Mouse (Mus musculus) CH12.LX (cell line): ENCODE results near the gene Olfr411. TPM values are rescaled to one million over a fixed set of nuclear protein-coding genes. Genes with fewer than 3 reads are reported as not detected.

Experiments used
- DNase-seq: peaks from one replicate; pipeline ENCODE4 v3.0.0-alpha.2; 2013; ENCODE audit errors: extremely low read depth
- H3K27ac ChIP-seq: 2 replicates; pipeline ENCODE4 v1.5.1; 2012; ENCODE audit warnings: low read depth, mild to moderate bottlenecking, control low read depth, moderate library complexity; ENCODE audit not compliant: insufficient read depth
- H3K27me3 ChIP-seq: replicated peaks from 2 replicates; pipeline ENCODE3; 2012; ENCODE audit warnings: inconsistent platforms
- H3K36me3 ChIP-seq, 2 experiments: replicated peaks in 1 of 2; 2 replicates each; pipeline versions ENCODE3 to v1.6.1; 2012; ENCODE audit warnings: inconsistent platforms in 1 of 2, low read length in 1 of 2, mild to moderate bottlenecking in 1 of 2, mixed read lengths in 1 of 2, moderate library complexity in 1 of 2; ENCODE audit not compliant: control insufficient read depth in 1 of 2, insufficient read depth in 1 of 2
- H3K4me1 ChIP-seq, 2 experiments: 2 replicates each; pipeline ENCODE4 v1.6.1; 2012; ENCODE audit warnings: inconsistent platforms in 1 of 2, moderate library complexity in 1 of 2; ENCODE audit not compliant: insufficient read depth in 2 of 2, control insufficient read depth in 1 of 2
- H3K4me2 ChIP-seq: 2 replicates; pipeline ENCODE4 v1.6.1; 2012; ENCODE audit warnings: low read depth, mild to moderate bottlenecking, control low read depth; ENCODE audit not compliant: poor library complexity, insufficient read depth, severe bottlenecking
- H3K4me3 ChIP-seq, 3 experiments: fragments of 150-350 bp in 1 of 3; sonication (generic) in 1 of 3; replicated peaks in 1 of 3; 2 replicates each; pipeline versions ENCODE3 to v1.5.1; 2011 to 2012; ENCODE audit warnings: low read depth in 2 of 3, low read length in 2 of 3, mild to moderate bottlenecking in 2 of 3, moderate library complexity in 2 of 3, control low read depth in 1 of 3, improper control_type of control experiment in 1 of 3, inconsistent platforms in 1 of 3, mixed read lengths in 1 of 3; ENCODE audit not compliant: poor library complexity in 1 of 3
- H3K79me2 ChIP-seq: replicated peaks from 2 replicates; pipeline ENCODE4 v1.6.1; 2012; ENCODE audit warnings: mild to moderate bottlenecking, moderate library complexity; ENCODE audit not compliant: control insufficient read depth, poor library complexity, insufficient read depth, severe bottlenecking; ENCODE audit errors: extremely low read depth
- H3K9ac ChIP-seq: 2 replicates; pipeline ENCODE4 v1.6.1; 2012; ENCODE audit warnings: low read depth, mild to moderate bottlenecking, control low read depth, moderate library complexity; ENCODE audit not compliant: insufficient read depth
- H3K9me3 ChIP-seq: replicated peaks from 2 replicates; pipeline ENCODE3; 2012; ENCODE audit warnings: low read length, inconsistent platforms, mixed read lengths
- BHLHE40 ChIP-seq: IDR thresholded peaks from 2 replicates; pipeline ENCODE4 v1.6.1; 2011; ENCODE audit warnings: mild to moderate bottlenecking, low read depth, low read length, improper control_type of control experiment
- CHD1 ChIP-seq: IDR thresholded peaks from 2 replicates; pipeline ENCODE4 v1.6.1; 2012; ENCODE audit warnings: low read depth, low read length, improper control_type of control experiment, inconsistent platforms
- CHD2 ChIP-seq: IDR thresholded peaks from 2 replicates; pipeline ENCODE4 v1.6.1; 2011; ENCODE audit warnings: low read length, improper control_type of control experiment
- E2F4 ChIP-seq: IDR thresholded peaks from 2 replicates; pipeline ENCODE4 v1.6.1; 2011; ENCODE audit warnings: low read depth, low read length, improper control_type of control experiment; ENCODE audit not compliant: insufficient replicate concordance
- ELF1 ChIP-seq: IDR thresholded peaks from 2 replicates; pipeline ENCODE4 v1.6.1; 2014; ENCODE audit warnings: low read depth, mild to moderate bottlenecking, inconsistent platforms, low read length, improper control_type of control experiment
- HCFC1 ChIP-seq: IDR thresholded peaks from 2 replicates; pipeline ENCODE4 v1.6.1; 2012; ENCODE audit warnings: low read depth, mild to moderate bottlenecking, inconsistent platforms, low read length, improper control_type of control experiment
- IRF4 ChIP-seq: IDR thresholded peaks from 2 replicates; pipeline ENCODE4 v1.6.1; 2014; ENCODE audit warnings: low read depth, mild to moderate bottlenecking, inconsistent platforms, low read length, improper control_type of control experiment
- MAX ChIP-seq: IDR thresholded peaks from 2 replicates; pipeline ENCODE4 v1.6.1; 2011; ENCODE audit warnings: low read length, improper control_type of control experiment
- MAZ ChIP-seq: IDR thresholded peaks from 2 replicates; pipeline ENCODE4 v1.6.1; 2012; ENCODE audit warnings: low read depth, mild to moderate bottlenecking, inconsistent platforms, low read length, improper control_type of control experiment, moderate library complexity
- MEF2A ChIP-seq: IDR thresholded peaks from 2 replicates; pipeline ENCODE4 v1.6.1; 2014; ENCODE audit warnings: low read depth, mild to moderate bottlenecking, inconsistent platforms, low read length, improper control_type of control experiment, borderline replicate concordance
- NELFE ChIP-seq: IDR thresholded peaks from 2 replicates; pipeline ENCODE4 v1.6.1; 2011; ENCODE audit warnings: low read depth, low read length, improper control_type of control experiment
- POLR2A ChIP-seq: IDR thresholded peaks from 2 replicates; pipeline ENCODE4 v1.6.1; 2011; ENCODE audit warnings: low read depth, mild to moderate bottlenecking, improper control_type of control experiment, low read length
- POLR2AphosphoS2 ChIP-seq: IDR thresholded peaks from 2 replicates; pipeline ENCODE4 v1.6.1; 2011; ENCODE audit warnings: low read depth, low read length, improper control_type of control experiment
- RAD21 ChIP-seq: IDR thresholded peaks from 2 replicates; pipeline ENCODE4 v1.6.1; 2011; ENCODE audit warnings: low read depth, mild to moderate bottlenecking, low read length, improper control_type of control experiment, moderate library complexity
- SMC3 ChIP-seq: IDR thresholded peaks from 2 replicates; pipeline ENCODE4 v1.6.1; 2011; ENCODE audit warnings: low read depth, low read length, improper control_type of control experiment
- USF2 ChIP-seq: conservative IDR thresholded peaks from 2 replicates; pipeline ENCODE4 v1.6.1; 2011; ENCODE audit warnings: low read depth, low read length, improper control_type of control experiment
- dilution Hi-C: fragments of 300-500 bp; cut with MboI; formaldehyde crosslinking; loops from 2 replicates; pipeline ENCODE4 v1.14.3; 2020; ENCODE audit warnings: low sequenced_read_pairs; ENCODE audit not compliant: extremely low pct_unique_long_range_greater_than_20kb, extremely low pct_ligation_motif_present
- in situ Hi-C: fragments of 300-500 bp; cut with MboI; formaldehyde crosslinking; loops from 3 replicates; pipeline ENCODE4 v1.14.3; 2019; ENCODE audit warnings: low sequenced_read_pairs, low pct_ligation_motif_present, low pct_unique_long_range_greater_than_20kb, mixed read lengths
- polyA plus RNA-seq: library from polyadenylated mRNA; unstranded; fragments of >175 nt; gene quantifications from 2 replicates; pipeline ENCODE4 v1.2.1, GENCODE M21; 2012; ENCODE audit warnings: low read depth; ENCODE audit not compliant: insufficient read length
- total RNA-seq, 2 experiments: library from RNA; depleted of rRNA; stranded (reverse); fragments of 300-350 nt in 1 of 2; fragments of >200 nt in 1 of 2; gene quantifications; 2 replicates each; pipeline ENCODE4 v1.2.3; 2012 to 2014

Gene Olfr411
- total and polyA plus RNA-seq, 3 experiments = not detected

DNA sequence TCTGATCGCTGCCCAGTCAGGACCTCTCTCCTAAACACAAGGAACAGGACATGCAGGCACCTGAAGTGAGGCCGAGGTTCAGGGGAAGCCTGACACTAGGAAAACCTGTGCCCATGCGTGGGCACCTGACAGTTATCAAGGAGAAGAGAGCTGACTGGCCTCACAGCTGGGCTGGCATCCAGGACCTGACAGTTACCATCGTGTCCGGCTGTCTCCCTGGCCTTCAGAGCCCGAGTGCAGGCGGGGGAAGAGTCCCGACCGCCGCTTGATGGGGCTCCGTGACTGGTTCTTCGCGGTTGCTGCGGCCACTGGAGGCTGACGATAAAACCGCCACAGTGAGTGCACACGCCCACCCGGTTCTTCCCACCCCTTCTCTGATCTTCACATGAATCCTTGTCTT lies 43.1 kb upstream of the Olfr411 start:
- Histone ChIP-seq H3K4me2 (no peak overlapping the region), H3K4me3 (no peak overlapping the region), H3K36me3 (peaks cover 93 to 97% of the 10 kb centered on the region in 2 experiments), H3K4me1 (no peaks in the 10 kb centered on the region), H3K9ac (no peak overlapping the region), H3K27ac (no peak overlapping the region), H3K9me3 (no peaks in the 10 kb centered on the region), H3K27me3 (no peaks in the 10 kb centered on the region), H3K79me2 (no peaks in the 10 kb centered on the region)
- dilution Hi-C loops (no loop called here), in situ Hi-C loops (loop anchor here (10.0 to 25.0 kb wide), 2 partner anchors 129 to 442 kb away; partner anchors contain the start of gene Mnt)
- TF ChIP-seq SMC3 (no peak), MEF2A (no peak)
- no peak for DNase-seq

- Histone ChIP-seq H3K9me3 (no peaks in the 10 kb centered on the region), H3K4me2 (no peak overlapping the region), H3K4me1 (no peaks in the 10 kb centered on the region), H3K27me3 (no peaks in the 10 kb centered on the region), H3K4me3 (no peak overlapping the region)
- DNase-seq = no peak
- no peak for TF ChIP-seq NELFE
- TF ChIP-seq E2F4 = no peak
- no peak for TF ChIP-seq POLR2A
- no peak for TF ChIP-seq HCFC1
- TF ChIP-seq CHD1 = no peak
- no peak for TF ChIP-seq MAZ
- no peak for TF ChIP-seq CHD2
- no peak for TF ChIP-seq USF2
- no peak for TF ChIP-seq RAD21
- TF ChIP-seq POLR2AphosphoS2 = no peak
- TF ChIP-seq ELF1 = no peak
- no peak for TF ChIP-seq BHLHE40
- no peak for TF ChIP-seq SMC3
- no peak for TF ChIP-seq IRF4
- no peak for TF ChIP-seq MAX
- TF ChIP-seq, all 38 proteins: peak for 0
- H3K27ac ChIP-seq = no peak overlapping the region
- in situ Hi-C loops = loop anchor here (10.0 to 25.0 kb wide), 2 partner anchors 131 to 444 kb away; partner anchors contain the start of gene Mnt
- H3K79me2 ChIP-seq = no peaks in the 10 kb centered on the region
- peaks cover 90 to 97% of the 10 kb centered on the region in 2 experiments for H3K36me3 ChIP-seq
- dilution Hi-C loops = no loop called here
- no peak overlapping the region for H3K9ac ChIP-seq
Observed at GRCm38 (mm10) chr11:74393489-74393888, 41.0 kb upstream of the Olfr411 start.
